Mouse (Mus musculus): ENCODE measurements around the gene Prr36. TPM values are rescaled to one million over a fixed set of nuclear protein-coding genes. Genes with fewer than 3 reads are reported as not detected.
A peak's percentile ranks its signal among the peaks of the same experiment; 100 is the strongest.

Gene Prr36
- polyA plus RNA-seq, 1 experiment from 2014 or later, result 0.12 TPM

DNA sequence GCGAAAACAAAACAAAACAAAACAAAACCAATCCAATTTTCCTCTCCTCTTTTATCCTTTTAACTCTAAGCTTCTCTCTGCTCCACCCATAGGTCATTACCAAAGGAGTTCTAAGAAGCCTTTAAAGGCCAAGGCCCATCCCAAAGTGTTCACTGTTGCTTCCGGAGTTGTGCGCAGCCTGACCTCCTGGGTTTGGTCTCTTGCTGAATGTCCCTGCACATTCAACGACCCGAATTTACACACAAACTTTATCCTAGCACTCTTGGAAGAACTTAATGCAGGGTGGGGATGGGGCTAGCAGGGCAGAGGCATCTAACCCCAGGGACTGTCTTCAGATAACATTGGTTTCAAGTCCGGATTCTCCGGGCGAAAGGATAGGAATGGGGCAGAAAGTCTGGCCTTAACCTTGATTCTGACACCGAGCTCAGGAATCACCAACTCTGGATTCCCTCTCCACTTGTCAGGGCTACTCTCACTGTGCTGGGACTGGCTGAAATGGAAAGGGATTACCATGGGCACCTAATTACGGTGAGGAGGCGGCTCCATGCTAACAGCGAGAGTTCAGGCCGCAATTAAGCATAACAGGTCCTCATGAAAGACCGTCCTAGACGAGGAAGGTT lies 20.7 kb upstream of the Prr36 start:
- Histone ChIP-seq H3K27me3 (ENCODE audit: insufficient read depth, low read length) (0 out of 2 replicates have a peak, but pooled peaks cover 3% of the 10 kb centered on the region), H3K9ac (replicated peaks) (peak overlapping the region; percentile 71), H3K36me3 (replicated peaks; ENCODE audit: insufficient read depth, low read length) (peaks cover 11% of the 10 kb centered on the region; the same call in 1 of the 2 replicates), H3K9me3 (ENCODE audit: low read length) (no peaks in the 10 kb centered on the region), H3K4me2 (ENCODE audit: low read depth, low read length) (peak overlapping the region; percentile 76), H3K27ac (ENCODE audit: low read depth) (peak overlapping the region; percentile 91), H3K4me3 (ENCODE audit: low read depth, low read length) (peak overlapping the region; percentile 93), H3K4me1 (ENCODE audit: insufficient read depth) (peaks cover 24% of the 10 kb centered on the region)
- DNase-seq (no peak), ATAC-seq (no peak; the same call in 1 of the 2 replicates)
- 13% methylated on average over 15 of the region's 15 CpGs for WGBS (ENCODE audit: insufficient replicate concordance)
- TF ChIP-seq EP300 (IDR thresholded peaks at IDR 0.05; ENCODE audit: low read depth) (no peak), CTCF (IDR thresholded peaks at IDR 0.05; ENCODE audit: low read depth) (no peak)

DNA sequence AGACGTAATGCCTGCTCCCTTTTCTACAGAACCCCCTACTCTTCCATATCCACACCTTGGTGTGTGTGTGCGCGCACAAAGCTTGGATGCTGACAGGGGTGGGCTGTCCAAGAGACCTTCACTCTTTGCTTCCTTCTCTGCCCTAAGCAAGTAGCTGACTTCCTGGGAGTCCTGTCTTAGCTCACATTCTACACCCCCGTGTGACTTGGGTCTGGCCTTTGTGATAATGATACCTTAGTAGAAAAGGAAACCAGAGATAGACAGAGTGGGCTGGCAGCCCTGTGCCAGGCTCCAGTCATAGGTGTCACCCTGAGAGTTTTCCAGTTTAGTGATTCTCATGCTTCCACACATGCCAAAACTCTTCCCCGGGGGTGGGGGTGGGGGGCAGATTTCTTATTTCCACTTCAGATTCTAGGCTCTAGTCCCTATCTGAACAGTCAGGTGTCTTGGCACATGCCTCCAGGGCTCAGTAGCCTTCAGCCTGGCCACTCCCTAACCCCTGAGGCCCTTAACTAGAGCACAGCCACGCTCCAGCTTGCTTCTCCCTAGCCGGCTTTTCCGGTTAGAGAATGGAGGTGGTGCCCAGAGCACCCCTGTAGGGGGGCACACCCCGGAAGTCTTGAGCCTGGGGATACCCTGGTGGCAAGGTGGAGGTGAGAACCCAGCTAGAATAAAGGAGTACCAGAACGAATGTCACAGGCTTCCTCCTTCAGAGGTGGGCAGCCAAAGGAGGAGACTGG lies 13.5 kb upstream of the Prr36 start:
- Histone ChIP-seq H3K4me2 (ENCODE audit: low read depth, low read length) (no peak overlapping the region), H3K4me1 (ENCODE audit: insufficient read depth) (peaks cover 4% of the 10 kb centered on the region; the same call in 1 of the 2 replicates), H3K9ac (replicated peaks) (no peak overlapping the region), H3K27me3 (ENCODE audit: insufficient read depth, low read length) (peaks cover 17% of the 10 kb centered on the region), H3K27ac (ENCODE audit: low read depth) (no peak overlapping the region), H3K36me3 (replicated peaks; ENCODE audit: insufficient read depth, low read length) (no peaks in the 10 kb centered on the region), H3K9me3 (ENCODE audit: low read length) (no peaks in the 10 kb centered on the region), H3K4me3 (ENCODE audit: low read depth, low read length) (no peak overlapping the region)
- DNase-seq (no peak), ATAC-seq (no peak)
- 60% methylated on average over 10 of the region's 10 CpGs for WGBS (ENCODE audit: insufficient replicate concordance)
- TF ChIP-seq EP300 (IDR thresholded peaks at IDR 0.05; ENCODE audit: low read depth) (no peak), CTCF (IDR thresholded peaks at IDR 0.05; ENCODE audit: low read depth) (no peak)

DNA sequence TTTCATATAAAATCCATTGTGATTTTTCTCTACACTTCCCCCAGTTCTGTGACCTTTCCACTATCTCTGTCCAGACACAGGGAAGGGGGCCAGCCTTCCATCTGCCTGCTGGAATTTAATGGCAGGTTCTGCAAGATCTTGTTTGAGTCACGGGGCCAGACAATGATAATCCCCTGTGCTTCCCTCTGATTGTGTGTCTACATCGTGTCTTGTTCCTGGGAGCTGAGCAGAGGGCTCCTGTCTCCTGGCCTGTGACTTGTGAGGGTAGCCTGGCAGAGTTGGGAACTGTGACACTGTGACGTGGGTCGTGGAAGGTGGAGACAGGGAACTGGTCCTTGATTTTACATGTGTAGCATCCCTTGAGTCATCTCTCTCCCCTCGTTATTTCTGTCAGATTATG lies 12.5 kb upstream of the Prr36 start:
- 58% methylated on average over 5 of the region's 5 CpGs for WGBS (ENCODE audit: insufficient replicate concordance)

DNA sequence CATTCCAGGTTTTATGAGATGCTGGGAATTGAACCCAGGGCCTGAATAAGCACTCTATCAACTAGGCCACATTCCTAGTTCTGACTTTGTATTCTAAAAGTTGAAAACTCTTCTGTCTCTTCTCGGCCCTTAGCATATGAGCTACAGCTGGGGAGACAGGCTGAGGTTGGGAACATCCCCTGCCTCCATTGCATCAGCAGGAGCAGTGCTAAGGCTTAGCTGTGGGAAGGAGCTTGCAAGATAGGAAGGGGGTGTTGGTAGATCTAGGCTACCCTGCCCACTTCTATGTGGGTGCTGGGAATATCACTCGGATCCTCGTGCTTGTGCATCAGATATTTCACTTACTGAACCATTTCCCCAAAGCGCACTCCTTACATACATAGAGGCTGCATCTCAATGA lies 10.7 kb upstream of the Prr36 start:
- H3K4me1 ChIP-seq (ENCODE audit: insufficient read depth), result peaks cover 4% of the 10 kb centered on the region; the same call in 1 of the 2 replicates
- no peak overlapping the region for H3K4me2 ChIP-seq (ENCODE audit: low read depth, low read length)
- no peak for ATAC-seq
- H3K4me3 ChIP-seq (ENCODE audit: low read depth, low read length), result no peak overlapping the region
- TF ChIP-seq EP300 (IDR thresholded peaks at IDR 0.05; ENCODE audit: low read depth) (no peak), CTCF (IDR thresholded peaks at IDR 0.05; ENCODE audit: low read depth) (no peak)
- H3K9ac ChIP-seq (replicated peaks), result no peak overlapping the region
- no peaks in the 10 kb centered on the region for H3K36me3 ChIP-seq (replicated peaks; ENCODE audit: insufficient read depth, low read length)
- 79% methylated on average over 4 of the region's 4 CpGs for WGBS (ENCODE audit: insufficient replicate concordance)
- DNase-seq, result no peak
- H3K9me3 ChIP-seq (ENCODE audit: low read length), result no peaks in the 10 kb centered on the region
- no peak overlapping the region for H3K27ac ChIP-seq (ENCODE audit: low read depth)
- H3K27me3 ChIP-seq (ENCODE audit: insufficient read depth, low read length), result peaks cover 18% of the 10 kb centered on the region

More for the DNA sequence above, 12.5 kb upstream of the Prr36 start:
- Histone ChIP-seq H3K27ac (ENCODE audit: low read depth) (no peak overlapping the region), H3K4me3 (ENCODE audit: low read depth, low read length) (no peak overlapping the region), H3K9me3 (ENCODE audit: low read length) (no peaks in the 10 kb centered on the region), H3K36me3 (replicated peaks; ENCODE audit: insufficient read depth, low read length) (no peaks in the 10 kb centered on the region), H3K9ac (replicated peaks) (no peak overlapping the region), H3K27me3 (ENCODE audit: insufficient read depth, low read length) (peaks cover 18% of the 10 kb centered on the region), H3K4me2 (ENCODE audit: low read depth, low read length) (no peak overlapping the region), H3K4me1 (ENCODE audit: insufficient read depth) (peaks cover 4% of the 10 kb centered on the region; the same call in 1 of the 2 replicates)
- DNase-seq, result no peak
- no peak for TF ChIP-seq EP300 (IDR thresholded peaks at IDR 0.05; ENCODE audit: low read depth)
- TF ChIP-seq CTCF (IDR thresholded peaks at IDR 0.05; ENCODE audit: low read depth), result no peak
- ATAC-seq, result no peak

DNA sequence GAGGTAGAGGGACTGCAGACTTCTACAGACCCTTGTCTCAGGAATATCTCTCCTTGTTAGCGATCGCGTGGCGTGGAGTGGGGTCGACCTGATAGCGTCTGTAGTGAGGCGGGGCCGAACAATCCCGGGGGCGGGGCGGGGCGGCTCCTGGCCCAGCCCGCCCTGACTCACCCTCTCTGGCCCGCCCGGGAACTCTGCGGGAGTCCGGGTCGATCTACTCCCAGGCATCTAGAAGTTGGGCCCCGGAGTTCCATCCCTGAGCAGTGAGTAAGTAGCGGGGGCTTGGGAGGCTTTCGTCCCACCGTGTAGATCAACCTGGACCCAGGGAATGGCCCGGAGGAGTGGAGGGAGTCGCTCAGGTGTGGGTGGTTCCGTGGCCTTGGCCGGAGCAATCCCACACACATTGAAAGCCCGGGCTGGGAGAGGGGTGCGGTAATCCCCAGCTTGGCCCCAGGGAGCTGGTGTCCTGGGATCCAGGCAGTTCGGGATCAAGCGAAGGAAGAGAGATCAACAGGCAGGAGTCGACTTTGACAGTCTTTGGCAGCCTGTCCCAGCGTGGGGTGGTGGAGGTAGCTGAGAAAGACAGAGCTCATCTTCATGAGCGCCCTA lies 9.6 kb upstream of the Prr36 start, which contains the start of gene Lrrc8e:
Gene Lrrc8e, plus strand, starts transcription at position 89 of the 609 bp plus-strand sequence.
- H3K4me1 ChIP-seq (ENCODE audit: insufficient read depth), result peaks cover 4% of the 10 kb centered on the region; the same call in 1 of the 2 replicates
- TF ChIP-seq EP300 (IDR thresholded peaks at IDR 0.05; ENCODE audit: low read depth) (no peak), CTCF (IDR thresholded peaks at IDR 0.05; ENCODE audit: low read depth) (no peak)
- no peaks in the 10 kb centered on the region for H3K36me3 ChIP-seq (replicated peaks; ENCODE audit: insufficient read depth, low read length)
- no peaks in the 10 kb centered on the region for H3K9me3 ChIP-seq (ENCODE audit: low read length)
- DNase-seq (peak; percentile 49), ATAC-seq (peak; percentile 70)
- WGBS (ENCODE audit: insufficient replicate concordance), result 11% methylated on average over 31 of the region's 33 CpGs
- peak within 1 kb of the TSS; percentile 67 for H3K4me2 ChIP-seq (ENCODE audit: low read depth, low read length)
- H3K9ac ChIP-seq (replicated peaks), result peak within 1 kb of the TSS; percentile 54
- peaks cover 18% of the 10 kb centered on the region for H3K27me3 ChIP-seq (ENCODE audit: insufficient read depth, low read length)
- H3K27ac ChIP-seq (ENCODE audit: low read depth), result no peak within 1 kb of the TSS
- H3K4me3 ChIP-seq (ENCODE audit: low read depth, low read length), result peak within 1 kb of the TSS; percentile 22

DNA sequence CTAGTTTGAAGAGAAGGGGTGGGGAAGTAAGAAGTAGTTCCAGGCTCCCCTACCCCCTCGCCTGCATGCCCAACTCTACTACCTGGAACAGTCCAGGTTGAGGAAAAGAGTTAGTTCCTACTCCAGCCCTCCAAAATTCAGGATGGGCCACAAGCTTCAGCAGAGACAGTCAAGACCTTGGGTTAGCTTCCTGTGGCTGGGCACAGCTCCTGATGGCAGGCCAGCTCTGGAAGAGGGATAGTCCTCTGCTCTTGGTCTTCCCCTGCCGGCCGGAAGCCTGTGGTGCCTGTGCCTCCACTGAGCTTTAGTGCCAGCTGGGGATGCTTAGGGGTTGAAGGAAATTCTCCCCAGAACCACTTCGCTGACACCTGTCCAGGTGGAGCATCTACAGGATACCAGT lies 9.1 kb upstream of the Prr36 start:
- ATAC-seq (no peak; the same call in 1 of the 2 replicates), DNase-seq (no peak)
- 26% methylated on average over 4 of the region's 4 CpGs for WGBS (ENCODE audit: insufficient replicate concordance)
- Histone ChIP-seq H3K4me3 (ENCODE audit: low read depth, low read length) (peak overlapping the region; percentile 22; the same call in 1 of the 2 replicates), H3K36me3 (replicated peaks; ENCODE audit: insufficient read depth, low read length) (no peaks in the 10 kb centered on the region), H3K4me2 (ENCODE audit: low read depth, low read length) (peak overlapping the region; percentile 67), H3K9me3 (ENCODE audit: low read length) (no peaks in the 10 kb centered on the region), H3K27me3 (ENCODE audit: insufficient read depth, low read length) (peaks cover 18% of the 10 kb centered on the region), H3K4me1 (ENCODE audit: insufficient read depth) (peaks cover 4% of the 10 kb centered on the region; the same call in 1 of the 2 replicates), H3K27ac (ENCODE audit: low read depth) (no peak overlapping the region), H3K9ac (replicated peaks) (no peak overlapping the region)
- TF ChIP-seq CTCF (IDR thresholded peaks at IDR 0.05; ENCODE audit: low read depth), result no peak
- no peak for TF ChIP-seq EP300 (IDR thresholded peaks at IDR 0.05; ENCODE audit: low read depth)
